Mouse (Mus musculus) limb, embryonic 14.5 days (tissue): Measurements from ENCODE around the gene Thbs1. TPM values are rescaled to one million over a fixed set of nuclear protein-coding genes. Genes with fewer than 3 reads are reported as not detected.

Experiments
- ATAC-seq: fragments of 200-750 bp; cut with Nextera tagmentation; 2 replicates; pipeline ENCODE4 v1.8.0; 2017; ENCODE audit warnings: low read depth, moderate number of reproducible peaks, moderate TSS enrichment; ENCODE audit not compliant: low FRiP score
- DNase-seq: peaks from one replicate; pipeline ENCODE4 v3.0.0-alpha.2; 2015; ENCODE audit warnings: low spot score
- H3K27ac ChIP-seq: fragments of 300-500 bp; sonication (generic); replicated peaks from 2 replicates; pipeline ENCODE4 v1.5.1; 2014; ENCODE audit warnings: low read depth, mild to moderate bottlenecking, low read length, moderate library complexity, mixed read lengths
- H3K27me3 ChIP-seq: fragments of 300-500 bp; sonication (generic); 2 replicates; pipeline ENCODE4 v1.6.1; 2014; ENCODE audit warnings: low read length, mixed read lengths; ENCODE audit not compliant: control insufficient read depth, insufficient read depth
- H3K36me3 ChIP-seq: fragments of 300-500 bp; sonication (generic); 2 replicates; pipeline ENCODE4 v1.6.1; 2014; ENCODE audit warnings: mild to moderate bottlenecking, low read length, moderate library complexity, mixed read lengths; ENCODE audit not compliant: control insufficient read depth, insufficient read depth
- H3K4me1 ChIP-seq: fragments of 300-500 bp; sonication (generic); 2 replicates; pipeline ENCODE4 v1.6.1; 2014; ENCODE audit warnings: antibody characterized with exemption, low read length, mixed read lengths; ENCODE audit not compliant: control insufficient read depth, insufficient read depth
- H3K4me2 ChIP-seq: fragments of 300-500 bp; sonication (generic); replicated peaks from 2 replicates; pipeline ENCODE4 v1.6.1; 2014; ENCODE audit warnings: low read depth, mild to moderate bottlenecking, low read length, moderate library complexity; ENCODE audit not compliant: severe bottlenecking
- H3K4me3 ChIP-seq: fragments of 300-500 bp; sonication (generic); replicated peaks from 2 replicates; pipeline ENCODE4 v1.5.1; 2014; ENCODE audit warnings: low read length
- H3K9ac ChIP-seq: fragments of 300-500 bp; sonication (generic); 2 replicates; pipeline ENCODE4 v1.6.1; 2014; ENCODE audit warnings: mild to moderate bottlenecking, low read depth, low read length, moderate library complexity; ENCODE audit not compliant: severe bottlenecking
- H3K9me3 ChIP-seq: fragments of 300-500 bp; sonication (generic); 2 replicates; pipeline ENCODE4 v1.6.1; 2016; ENCODE audit warnings: low read length; ENCODE audit not compliant: control insufficient read depth
- POLR2A ChIP-seq: fragments of 200-500 bp; IDR thresholded peaks from 2 replicates; pipeline ENCODE4 v1.8.0; 2012; ENCODE audit warnings: inconsistent platforms, mild to moderate bottlenecking, moderate library complexity, borderline replicate concordance; ENCODE audit not compliant: insufficient read depth, insufficient read length; ENCODE audit errors: extremely low read depth
- WGBS: fragments of 180-500 bp; shearing (Covaris S2); extraction: QIAGEN DNeasy Blood & Tissue Kit; methylation state at CpG from one replicate; pipeline ENCODE4 v1.1.7; 2014; 5-methylcytosine and 5-hydroxymethylcytosine counted together
- polyA plus RNA-seq, 2 experiments: library from polyadenylated mRNA; depleted of rRNA in 1 of 2; stranded (reverse) in 1 of 2; unstranded in 1 of 2; fragments of >200 nt; fragmentation: Nextera tagmentation in 1 of 2; extraction: Ambion mirVana in 1 of 2; gene quantifications; 2 replicates each; pipeline versions ENCODE4 v1.2.1 to v1.2.3; 2012 to 2014

Gene Thbs1
- polyA plus RNA-seq, 2 experiments: 86.2 to 99.4 TPM

- Histone ChIP-seq H3K9me3 (no peaks in the 10 kb centered on the region), H3K4me1 (peaks cover 56% of the 10 kb centered on the region), H3K27ac (peak overlapping the region; percentile 40; the same call in 1 of the 2 replicates), H3K27me3 (no peaks in the 10 kb centered on the region), H3K4me2 (no peak overlapping the region), H3K4me3 (no peak overlapping the region), H3K36me3 (no peaks in the 10 kb centered on the region), H3K9ac (no peak overlapping the region)
- TF ChIP-seq POLR2A: no peak
- ATAC-seq (no peak), DNase-seq (no peak)
- WGBS: 76% methylated on average over 2 of the region's 2 CpGs
Measured at GRCm38 (mm10) chr2:118160991-118161390, 49.3 kb downstream of the Thbs1 start.

GRCm38 (mm10) chr2:118162486-118162885 is 50.8 kb downstream of the Thbs1 start:
- H3K27me3 ChIP-seq: no peaks in the 10 kb centered on the region
- H3K27ac ChIP-seq: peak overlapping the region; percentile 56; the same call in 1 of the 2 replicates
- H3K9me3 ChIP-seq: no peaks in the 10 kb centered on the region
- H3K4me2 ChIP-seq: no peak overlapping the region
- ATAC-seq (no peak), DNase-seq (no peak)
- no peak overlapping the region for H3K9ac ChIP-seq
- TF ChIP-seq POLR2A: no peak
- H3K36me3 ChIP-seq: no peaks in the 10 kb centered on the region
- 23% methylated on average over 5 of the region's 5 CpGs for WGBS
- peaks cover 56% of the 10 kb centered on the region for H3K4me1 ChIP-seq
- no peak overlapping the region for H3K4me3 ChIP-seq

- Histone ChIP-seq H3K4me2 (no peak overlapping the region), H3K27ac (no peak overlapping the region), H3K9me3 (no peaks in the 10 kb centered on the region), H3K9ac (no peak overlapping the region), H3K27me3 (no peaks in the 10 kb centered on the region), H3K4me1 (peaks cover 47% of the 10 kb centered on the region), H3K4me3 (no peak overlapping the region), H3K36me3 (no peaks in the 10 kb centered on the region)
- 45% methylated on average over 6 of the region's 6 CpGs for WGBS
- DNase-seq (no peak), ATAC-seq (no peak)
- TF ChIP-seq POLR2A: no peak
Measured at GRCm38 (mm10) chr2:118164137-118164536, 52.5 kb downstream of the Thbs1 start.

- Histone ChIP-seq H3K9ac (no peak overlapping the region), H3K27me3 (no peaks in the 10 kb centered on the region), H3K4me1 (peaks cover 31% of the 10 kb centered on the region), H3K36me3 (no peaks in the 10 kb centered on the region), H3K9me3 (no peaks in the 10 kb centered on the region), H3K4me2 (no peak overlapping the region), H3K27ac (no peak overlapping the region), H3K4me3 (no peak overlapping the region)
- no peak for ATAC-seq
- 83% methylated on average over 2 of the region's 2 CpGs for WGBS
- DNase-seq: no peak
- TF ChIP-seq POLR2A: no peak
Measured at GRCm38 (mm10) chr2:118165691-118166090, 54.0 kb downstream of the Thbs1 start.

GRCm38 (mm10) chr2:118167731-118168130 is 56.1 kb downstream of the Thbs1 start:
- Histone ChIP-seq H3K9me3 (no peaks in the 10 kb centered on the region), H3K27ac (peak overlapping the region; percentile 26; the same call in 1 of the 2 replicates), H3K27me3 (no peaks in the 10 kb centered on the region), H3K9ac (no peak overlapping the region), H3K4me2 (no peak overlapping the region), H3K4me3 (no peak overlapping the region), H3K4me1 (peaks cover 13% of the 10 kb centered on the region; the same call in 1 of the 2 replicates), H3K36me3 (no peaks in the 10 kb centered on the region)
- TF ChIP-seq POLR2A: no peak
- ATAC-seq: peak; percentile 32; the same call in 1 of the 2 replicates
- DNase-seq: no peak
- WGBS: 59% methylated on average over 4 of the region's 4 CpGs
